In genomic region chr4:150460451-150460850, GRCm38 (mm10) we compare ENCODE assay signal across 25 mouse cellular contexts.
DNase-seq lines count a peak whose midpoint lies in the region; ATAC-seq lines count a peak whose summit lies in the region.
"Had no signal": no experiment of that assay in that cellular context is flagged by ENCODE, and none has a peak within 500 bp of the region (broad histone marks: within the 10 kb centered on the region; RNA-seq: fewer than 3 reads in every experiment).

No protein-coding gene starts in this region.

- peaks cover 78% of the 10 kb centered on the region for H3K4me1 ChIP-seq in heart, embryonic 12.5 days (replicated peaks)
- peaks cover 73% of the 10 kb centered on the region for H3K4me1 ChIP-seq in heart, embryonic 10.5 days
- peaks cover 57% of the 10 kb centered on the region for H3K4me1 ChIP-seq in liver, embryonic 11.5 days (replicated peaks; ENCODE audit: control insufficient read depth, insufficient read depth, low read length)
- H3K4me1 ChIP-seq in midbrain, embryonic 13.5 days (replicated peaks), result peaks cover 83% of the 10 kb centered on the region
- H3K4me1 ChIP-seq in midbrain, embryonic 14.5 days (ENCODE audit: control insufficient read depth, insufficient read depth, low read length), result peaks cover 20% of the 10 kb centered on the region
- H3K4me1 ChIP-seq in liver, embryonic 15.5 days (replicated peaks), result peaks cover 71% of the 10 kb centered on the region

- peak overlapping the region; percentile 67; the same call in 1 of the 2 replicates for H3K27ac ChIP-seq in heart, embryonic 12.5 days (ENCODE audit: poor library complexity, severe bottlenecking)
- no peak overlapping the region for H3K27ac ChIP-seq in heart, embryonic 10.5 days
- H3K27ac ChIP-seq in liver, embryonic 11.5 days (ENCODE audit: low read depth, low read length), result peak overlapping the region; percentile 77
- 0 out of 2 replicates have a peak overlapping the region, but pooled peaks have one; percentile 5 for H3K27ac ChIP-seq in midbrain, embryonic 13.5 days
- no peak overlapping the region for H3K27ac ChIP-seq in midbrain, embryonic 14.5 days (replicated peaks; ENCODE audit: low read depth, low read length)
- H3K27ac ChIP-seq in liver, embryonic 15.5 days (replicated peaks), result peak overlapping the region; percentile 72
- H3K27ac ChIP-seq: neural tube, embryonic 12.5 days had no signal

- no peaks in the 10 kb centered on the region for H3K9me3 ChIP-seq in heart, embryonic 12.5 days (replicated peaks)
- no peaks in the 10 kb centered on the region for H3K9me3 ChIP-seq in heart, embryonic 10.5 days
- no peaks in the 10 kb centered on the region for H3K9me3 ChIP-seq in liver, embryonic 11.5 days (ENCODE audit: control insufficient read depth, low read length)
- no peaks in the 10 kb centered on the region for H3K9me3 ChIP-seq in midbrain, embryonic 13.5 days
- no peaks in the 10 kb centered on the region for H3K9me3 ChIP-seq in midbrain, embryonic 14.5 days (ENCODE audit: control insufficient read depth, low read length)
- no peaks in the 10 kb centered on the region for H3K9me3 ChIP-seq in liver, embryonic 15.5 days (replicated peaks)
- H3K9me3 ChIP-seq: forebrain, embryonic 10.5 days; heart, embryonic 15.5 days; midbrain, embryonic 15.5 days; neural tube, embryonic 12.5 days had no signal

- H3K4me3 ChIP-seq in heart, embryonic 12.5 days, result no peak overlapping the region
- no peak overlapping the region for H3K4me3 ChIP-seq in heart, embryonic 10.5 days
- no peak overlapping the region for H3K4me3 ChIP-seq in liver, embryonic 11.5 days (ENCODE audit: low read depth, low read length)
- no peak overlapping the region for H3K4me3 ChIP-seq in midbrain, embryonic 13.5 days (replicated peaks)
- H3K4me3 ChIP-seq in midbrain, embryonic 14.5 days (replicated peaks; ENCODE audit: low read depth, low read length), result no peak overlapping the region
- H3K4me3 ChIP-seq in liver, embryonic 15.5 days (replicated peaks), result no peak overlapping the region
- H3K4me3 ChIP-seq: forebrain, embryonic 10.5 days; heart, embryonic 15.5 days; midbrain, embryonic 15.5 days; neural tube, embryonic 12.5 days had no signal

- no peak overlapping the region for H3K4me2 ChIP-seq in heart, embryonic 12.5 days
- peak overlapping the region; percentile 58; the same call in 1 of the 2 replicates for H3K4me2 ChIP-seq in liver, embryonic 11.5 days
- no peak overlapping the region for H3K4me2 ChIP-seq in midbrain, embryonic 13.5 days (replicated peaks)
- no peak overlapping the region for H3K4me2 ChIP-seq in midbrain, embryonic 14.5 days (ENCODE audit: low read length)
- no peak overlapping the region for H3K4me2 ChIP-seq in liver, embryonic 15.5 days
- H3K4me2 ChIP-seq: heart, embryonic 15.5 days; midbrain, embryonic 15.5 days; neural tube, embryonic 12.5 days had no signal

- intact Hi-C loops in gastrocnemius, postnatal 14 days (cut with DNase I; ENCODE audit: low total_unique reads), result loop anchor here (5.0 kb wide), 1 partner anchor 203 kb away; no protein-coding TSS in a partner anchor

- H3K9ac ChIP-seq in heart, embryonic 12.5 days, result no peak overlapping the region
- H3K9ac ChIP-seq in liver, embryonic 11.5 days (ENCODE audit: low read depth, low read length), result no peak overlapping the region
- no peak overlapping the region for H3K9ac ChIP-seq in midbrain, embryonic 13.5 days (replicated peaks)
- H3K9ac ChIP-seq in midbrain, embryonic 14.5 days (replicated peaks; ENCODE audit: low read length), result no peak overlapping the region
- H3K9ac ChIP-seq in liver, embryonic 15.5 days, result no peak overlapping the region
- H3K9ac ChIP-seq: heart, embryonic 15.5 days; midbrain, embryonic 15.5 days; neural tube, embryonic 12.5 days had no signal

- no peak for ATAC-seq in heart, embryonic 12.5 days (ENCODE audit: insufficient number of reproducible peaks, low FRiP score)
- ATAC-seq in liver, embryonic 11.5 days (replicated peaks; ENCODE audit: low FRiP score), result no peak
- ATAC-seq in midbrain, embryonic 13.5 days, result no peak
- ATAC-seq in midbrain, embryonic 14.5 days (ENCODE audit: low FRiP score, low TSS enrichment), result no peak
- ATAC-seq in liver, embryonic 15.5 days (ENCODE audit: insufficient read depth), result no peak
- ATAC-seq: CD4-positive, CD25-positive, alpha-beta regulatory T cell, adult 4 months; forebrain, embryonic 16.5 days; hindbrain, embryonic 16.5 days; intestine, embryonic 16.5 days; midbrain, embryonic 15.5 days; Patski had no signal

- WGBS in heart, embryonic 12.5 days, result 65% methylated on average over 5 of the region's 5 CpGs
- 74% methylated on average over 5 of the region's 5 CpGs for WGBS in heart, embryonic 10.5 days
- whole genome bisulfite sequencing in liver, embryonic 11.5 days, result 77% methylated on average over 5 of the region's 5 CpGs
- WGBS in midbrain, embryonic 13.5 days, result 68% methylated on average over 5 of the region's 5 CpGs
- WGBS in midbrain, embryonic 14.5 days, result 72% methylated on average over 5 of the region's 5 CpGs
- 63% methylated on average over 5 of the region's 5 CpGs for WGBS in liver, embryonic 15.5 days (ENCODE audit: insufficient replicate concordance)

- H3K27me3 ChIP-seq in heart, embryonic 12.5 days (replicated peaks), result no peaks in the 10 kb centered on the region
- H3K27me3 ChIP-seq in heart, embryonic 10.5 days (ENCODE audit: insufficient read depth, poor library complexity, severe bottlenecking), result no peaks in the 10 kb centered on the region
- no peaks in the 10 kb centered on the region for H3K27me3 ChIP-seq in liver, embryonic 11.5 days (replicated peaks; ENCODE audit: control insufficient read depth, insufficient read depth, low read length)
- no peaks in the 10 kb centered on the region for H3K27me3 ChIP-seq in midbrain, embryonic 13.5 days
- H3K27me3 ChIP-seq in midbrain, embryonic 14.5 days (ENCODE audit: control insufficient read depth, insufficient read depth, low read length), result no peaks in the 10 kb centered on the region
- H3K27me3 ChIP-seq in liver, embryonic 15.5 days, result no peaks in the 10 kb centered on the region
- H3K27me3 ChIP-seq: heart, embryonic 15.5 days; midbrain, embryonic 15.5 days; neural tube, embryonic 12.5 days; Patski had no signal

- no peaks in the 10 kb centered on the region for H3K36me3 ChIP-seq in heart, embryonic 12.5 days
- no peaks in the 10 kb centered on the region for H3K36me3 ChIP-seq in heart, embryonic 10.5 days
- H3K36me3 ChIP-seq in liver, embryonic 11.5 days (ENCODE audit: control insufficient read depth, insufficient read depth, low read length), result no peaks in the 10 kb centered on the region
- no peaks in the 10 kb centered on the region for H3K36me3 ChIP-seq in midbrain, embryonic 13.5 days
- H3K36me3 ChIP-seq in midbrain, embryonic 14.5 days (ENCODE audit: control insufficient read depth, insufficient read depth, low read length), result no peaks in the 10 kb centered on the region
- H3K36me3 ChIP-seq in liver, embryonic 15.5 days (replicated peaks), result no peaks in the 10 kb centered on the region
- H3K36me3 ChIP-seq: forebrain, embryonic 10.5 days; heart, embryonic 15.5 days; midbrain, embryonic 15.5 days; neural tube, embryonic 12.5 days had no signal

- DNase-seq in heart, embryonic 10.5 days (ENCODE audit: low spot score), result no peak
- DNase-seq in liver, embryonic 11.5 days (ENCODE audit: low spot score), result no peak
- DNase-seq in liver, result no peak
- DNase-seq in midbrain, embryonic 14.5 days, result no peak
- DNase-seq in gastrocnemius, postnatal 14 days, result no peak
- DNase-seq: adrenal gland, adult 2 months; cerebellum, adult 11-12 months; cerebellum, postnatal 10 days; gastrocnemius, postnatal 10 days; heart, adult 18-20 months; kidney, postnatal 25 days; right cerebral cortex, postnatal 14 days; thymus, postnatal 25 days had no signal

Comparison
In these comparisons a context has a peak if more than half of its experiments do, and no peak if none do; other contexts are left out.
1. H3K27ac ChIP-seq: peak in heart, embryonic 12.5 days (single experiment), liver, embryonic 11.5 days (single experiment), midbrain, embryonic 13.5 days (single experiment) and liver, embryonic 15.5 days (single experiment); none in heart, embryonic 10.5 days (single experiment) and midbrain, embryonic 14.5 days (single experiment).